Mouse (Mus musculus) hindbrain, embryonic 16.5 days (tissue): ENCODE results near the gene Olfr356. TPM values are rescaled to one million over a fixed set of nuclear protein-coding genes. Genes with fewer than 3 reads are reported as not detected.

Experiments
- ATAC-seq: fragments of 200-750 bp; cut with Nextera tagmentation; 2 replicates; pipeline ENCODE4 v1.8.0; 2017; ENCODE audit warnings: moderate TSS enrichment, moderate library complexity
- H3K27ac ChIP-seq: fragments of 300-500 bp; sonication (generic); 2 replicates; pipeline ENCODE4 v1.5.1; 2014; ENCODE audit warnings: low read depth, mild to moderate bottlenecking, control low read depth, low read length, moderate library complexity
- H3K27me3 ChIP-seq: fragments of 300-500 bp; sonication (generic); replicated peaks from 2 replicates; pipeline ENCODE4 v1.6.1; 2014; ENCODE audit warnings: low read length; ENCODE audit not compliant: control insufficient read depth, insufficient read depth
- H3K36me3 ChIP-seq: fragments of 300-500 bp; sonication (generic); 2 replicates; pipeline ENCODE4 v1.6.1; 2014; ENCODE audit warnings: mild to moderate bottlenecking, low read length, moderate library complexity, mixed read lengths; ENCODE audit not compliant: control insufficient read depth, insufficient read depth
- H3K4me1 ChIP-seq: fragments of 300-500 bp; sonication (generic); 2 replicates; pipeline ENCODE4 v1.6.1; 2014; ENCODE audit warnings: low read depth, low read length; ENCODE audit not compliant: control insufficient read depth, insufficient read depth
- H3K4me2 ChIP-seq: fragments of 300-500 bp; sonication (generic); 2 replicates; pipeline ENCODE4 v1.6.1; 2014; ENCODE audit warnings: mild to moderate bottlenecking, low read length, control low read depth, moderate library complexity
- H3K4me3 ChIP-seq: fragments of 300-500 bp; sonication (generic); 2 replicates; pipeline ENCODE4 v1.5.1; 2014; ENCODE audit warnings: mild to moderate bottlenecking, low read length, control low read depth, moderate library complexity
- H3K9ac ChIP-seq: fragments of 300-500 bp; sonication (generic); 2 replicates; pipeline ENCODE4 v1.6.1; 2014; ENCODE audit warnings: low read depth, mild to moderate bottlenecking, control low read depth, low read length, moderate library complexity
- H3K9me3 ChIP-seq: fragments of 300-500 bp; sonication (generic); 2 replicates; pipeline ENCODE4 v1.6.1; 2014; ENCODE audit warnings: mild to moderate bottlenecking, low read length, moderate library complexity; ENCODE audit not compliant: control insufficient read depth
- WGBS: fragments of 180-500 bp; shearing (Covaris S2); extraction: QIAGEN DNeasy Blood & Tissue Kit; methylation state at CpG from one replicate; pipeline ENCODE4 v1.1.7; 2014; 5-methylcytosine and 5-hydroxymethylcytosine counted together
- polyA plus RNA-seq: library from polyadenylated mRNA; unstranded; fragments of >200 nt; fragmentation: Nextera tagmentation; extraction: Ambion mirVana; gene quantifications from 2 replicates; pipeline ENCODE4 v1.2.1, GENCODE M21; 2015

Olfr356 gene
- polyA plus RNA-seq = not detected in 2 replicates

- Histone ChIP-seq H3K4me3 (no peak within 1 kb of the TSS), H3K4me1 (no peaks in the 10 kb centered on the region), H3K36me3 (no peaks in the 10 kb centered on the region), H3K9ac (no peak within 1 kb of the TSS), H3K4me2 (no peak within 1 kb of the TSS), H3K9me3 (peaks cover 11% of the 10 kb centered on the region), H3K27me3 (no peaks in the 10 kb centered on the region), H3K27ac (no peak within 1 kb of the TSS)
- no peak for ATAC-seq
- WGBS = 88% methylated on average over 2 of the region's 2 CpGs
Observed at GRCm38 (mm10) chr2:36936821-36937220, at the start of gene Olfr356. Olfr356 (plus strand) TSS chr2:36937121.

DNA sequence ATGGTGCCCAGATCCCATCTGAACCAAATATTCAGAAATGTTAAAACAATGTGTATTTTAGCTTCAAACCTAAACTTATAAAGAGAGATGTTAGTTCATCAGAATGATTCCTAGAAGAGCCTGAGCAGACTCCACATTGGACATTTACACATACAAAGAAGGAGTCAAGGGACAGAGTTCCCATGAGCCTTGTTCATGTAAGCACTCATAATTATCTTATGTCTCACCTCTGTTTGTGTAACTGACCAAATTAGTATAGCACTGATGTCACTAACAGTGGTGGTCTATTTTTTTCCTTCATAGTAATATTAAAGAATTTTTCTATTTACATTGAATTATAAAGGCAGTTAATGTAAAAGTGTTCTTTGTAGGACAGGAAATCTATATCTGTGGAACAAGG, 44.1 kb upstream of the Olfr356 start, which contains the start of gene Olfr353:
Olfr353 (minus strand) TSS at position 101 of the 400 bp plus-strand sequence.
- Histone ChIP-seq H3K9me3 (peaks cover 3% of the 10 kb centered on the region; the same call in 1 of the 2 replicates), H3K4me1 (no peaks in the 10 kb centered on the region), H3K4me2 (no peak within 1 kb of the TSS)

GRCm38 (mm10) chr2:36897114-36897513, 39.8 kb upstream of the Olfr356 start:
- H3K36me3 ChIP-seq = no peaks in the 10 kb centered on the region
- H3K27me3 ChIP-seq = no peaks in the 10 kb centered on the region
- no peak overlapping the region for H3K4me2 ChIP-seq
- H3K4me3 ChIP-seq = no peak overlapping the region
- no peak overlapping the region for H3K9ac ChIP-seq
- H3K9me3 ChIP-seq = peaks cover 12% of the 10 kb centered on the region
- no peak for ATAC-seq
- H3K4me1 ChIP-seq = no peaks in the 10 kb centered on the region
- H3K27ac ChIP-seq = no peak overlapping the region

More for the DNA sequence above, 44.1 kb upstream of the Olfr356 start, which contains the start of gene Olfr353:
- Histone ChIP-seq H3K4me3 (no peak within 1 kb of the TSS), H3K36me3 (no peaks in the 10 kb centered on the region), H3K27me3 (no peaks in the 10 kb centered on the region), H3K27ac (no peak within 1 kb of the TSS), H3K9ac (no peak within 1 kb of the TSS)
- no peak for ATAC-seq

DNA sequence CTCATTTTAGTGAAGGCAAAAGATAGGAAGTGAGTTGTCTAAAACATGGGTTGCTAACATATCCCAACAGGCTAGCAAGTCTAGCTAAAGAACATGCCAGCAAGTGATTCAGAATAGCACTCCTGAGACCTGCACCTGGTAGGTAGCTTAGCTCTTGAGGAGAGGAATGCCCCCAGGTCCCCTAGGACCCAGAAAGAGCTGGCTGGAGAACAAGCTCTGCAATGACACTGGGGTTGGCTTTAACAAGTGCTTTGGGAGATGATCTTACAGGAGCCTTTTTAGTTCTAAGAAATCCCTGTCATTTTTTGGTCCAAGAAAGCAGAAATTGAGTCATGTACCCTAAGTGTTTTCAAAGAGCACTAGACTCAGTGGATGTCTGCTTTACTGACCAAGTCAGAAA, 31.5 kb upstream of the Olfr356 start, which contains the start of gene Olfr354:
Olfr354 (plus strand) TSS at position 301 of the 400 bp plus-strand sequence.
- H3K9ac ChIP-seq = no peak within 1 kb of the TSS
- H3K4me3 ChIP-seq = no peak within 1 kb of the TSS
- H3K27me3 ChIP-seq = no peaks in the 10 kb centered on the region
- H3K9me3 ChIP-seq = peaks cover 3% of the 10 kb centered on the region; the same call in 1 of the 2 replicates
- H3K4me1 ChIP-seq = no peaks in the 10 kb centered on the region
- no peak within 1 kb of the TSS for H3K27ac ChIP-seq
- ATAC-seq = no peak
- H3K4me2 ChIP-seq = no peak within 1 kb of the TSS
- no peaks in the 10 kb centered on the region for H3K36me3 ChIP-seq

DNA sequence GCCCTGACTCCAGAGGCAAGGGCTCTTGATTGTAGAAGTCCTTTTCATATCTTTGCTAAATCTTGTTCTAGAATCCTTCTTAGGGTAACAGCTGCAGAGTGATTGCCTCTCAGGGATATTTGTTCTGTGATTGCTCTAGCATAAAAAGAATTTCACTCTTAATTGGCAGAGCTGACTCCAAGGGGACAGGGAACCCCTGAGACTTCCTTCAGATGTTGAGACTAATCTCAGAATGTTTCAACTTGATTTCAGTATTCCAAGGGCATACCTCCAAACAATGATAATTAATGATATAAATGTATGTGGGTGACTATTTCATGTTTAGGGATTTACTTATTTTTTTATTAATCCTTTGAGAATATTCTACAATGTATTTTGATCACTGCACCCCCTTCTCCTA, 8.1 kb upstream of the Olfr356 start, which contains the start of gene Olfr355:
Olfr355 (minus strand) TSS at position 101 of the 400 bp plus-strand sequence.
- no peaks in the 10 kb centered on the region for H3K36me3 ChIP-seq
- H3K9me3 ChIP-seq = peaks cover 7% of the 10 kb centered on the region; the same call in 1 of the 2 replicates
- no peak for ATAC-seq

More for the DNA sequence above, 8.1 kb upstream of the Olfr356 start, which contains the start of gene Olfr355:
- H3K27ac ChIP-seq = no peak within 1 kb of the TSS
- H3K4me2 ChIP-seq = no peak within 1 kb of the TSS
- no peaks in the 10 kb centered on the region for H3K4me1 ChIP-seq
- H3K4me3 ChIP-seq = no peak within 1 kb of the TSS
- H3K9ac ChIP-seq = no peak within 1 kb of the TSS
- no peaks in the 10 kb centered on the region for H3K27me3 ChIP-seq

Other genes starting within 250 kb of the Olfr356 start
- gene Olfr347, start 205.2 kb upstream of the Olfr356 start, polyA plus RNA-seq = not detected in 2 replicates
- gene Olfr348, start 152.8 kb upstream of the Olfr356 start, polyA plus RNA-seq = not detected in 2 replicates
- not detected in 2 replicates for gene Olfr50, start 146.6 kb upstream of the Olfr356 start, polyA plus RNA-seq
- gene Olfr3, start 120.1 kb upstream of the Olfr356 start, polyA plus RNA-seq = not detected in 2 replicates
- not detected in 2 replicates for gene Olfr350, start 90.8 kb upstream of the Olfr356 start, polyA plus RNA-seq
- gene Olfr351, start 74.5 kb upstream of the Olfr356 start, polyA plus RNA-seq = not detected in 2 replicates
- not detected in 2 replicates for gene Olfr352, start 68.7 kb upstream of the Olfr356 start, polyA plus RNA-seq
- gene Olfr353, start 44.2 kb upstream of the Olfr356 start, polyA plus RNA-seq = not detected in 2 replicates
- gene Olfr354, start 31.4 kb upstream of the Olfr356 start, polyA plus RNA-seq = not detected in 2 replicates
- gene Olfr355, start 8.2 kb upstream of the Olfr356 start, polyA plus RNA-seq = not detected in 2 replicates
- gene Olfr357, start 56.7 kb downstream of the Olfr356 start, polyA plus RNA-seq = not detected in 2 replicates
- not detected in 2 replicates for gene Olfr358, start 72.2 kb downstream of the Olfr356 start, polyA plus RNA-seq
- gene Olfr360, start 128.6 kb downstream of the Olfr356 start, polyA plus RNA-seq = not detected in 2 replicates
- not detected in 2 replicates for gene Olfr361, start 152.2 kb downstream of the Olfr356 start, polyA plus RNA-seq
- not detected in 2 replicates for gene Olfr362, start 180.8 kb downstream of the Olfr356 start, polyA plus RNA-seq
- not detected in 2 replicates for gene Olfr364-ps1, start 202.2 kb downstream of the Olfr356 start, polyA plus RNA-seq